Mouse (Mus musculus): ENCODE data around the gene Mprip.
"Not testable (repeated sequence)": the region's sequence is repeated elsewhere in the genome, so short reads cannot be mapped to it uniquely, and the experiment has no call there.

The Mprip gene

DNA sequence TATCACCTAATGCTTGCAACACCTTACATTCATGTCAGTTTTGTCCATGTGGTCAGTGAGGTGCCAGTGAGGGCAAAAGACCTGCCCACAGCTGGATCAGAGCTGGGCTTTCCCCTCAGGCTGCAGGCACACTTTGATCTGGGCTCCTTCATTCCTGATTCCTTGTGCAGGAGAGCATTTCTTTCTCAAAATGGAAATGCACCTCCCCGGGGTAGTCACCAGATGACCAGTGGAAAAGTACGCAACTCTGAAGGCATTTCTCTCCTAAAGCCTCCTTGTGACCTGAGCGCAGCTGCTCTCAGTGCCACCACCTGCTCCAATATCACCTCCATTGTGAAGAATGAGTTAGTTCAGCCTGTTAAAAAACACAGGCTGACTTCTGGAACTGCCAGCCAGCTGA, at the start of gene Mprip:
Gene Mprip (plus strand): TSS at position 301 of the 400 bp plus-strand sequence.
- no peak for DNase-seq (ENCODE audit: extremely low read depth, low read depth)

- DNase-seq (ENCODE audit: extremely low read depth, low read depth), result no peak
Measured at GRCm38 (mm10) chr11:59611646-59612045, 49.5 kb upstream of the Mprip start.

- no peak for DNase-seq (ENCODE audit: extremely low read depth, low read depth)
Measured at GRCm38 (mm10) chr11:59614120-59614519, 47.0 kb upstream of the Mprip start.

GRCm38 (mm10) chr11:59616986-59617385, 44.1 kb upstream of the Mprip start:
- not testable (repeated sequence) for DNase-seq (ENCODE audit: extremely low read depth, low read depth)

DNA sequence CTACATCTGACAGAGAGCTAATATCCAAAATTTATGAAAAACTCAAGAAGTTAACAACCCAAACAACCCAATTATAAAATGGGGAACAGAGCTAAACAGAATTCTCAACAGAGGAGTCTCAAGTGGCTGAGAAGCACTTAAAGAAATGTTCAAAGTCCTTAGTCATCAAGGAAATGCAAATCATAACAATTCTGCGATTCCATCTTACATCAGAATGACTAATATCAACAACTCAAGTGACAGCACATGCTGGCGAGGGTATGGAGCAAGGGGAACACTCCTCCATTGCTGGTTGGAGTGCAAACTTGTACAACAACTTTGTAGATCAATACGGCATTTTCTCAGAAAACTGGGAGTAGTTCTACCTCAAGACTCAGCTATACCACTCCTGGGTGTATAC, 38.9 kb upstream of the Mprip start:
- DNase-seq (ENCODE audit: extremely low read depth, low read depth), result no peak

GRCm38 (mm10) chr11:59624017-59624630, 37.0 kb upstream of the Mprip start:
- peak; percentile 77 for DNase-seq (ENCODE audit: extremely low read depth, low read depth)

- no peak for DNase-seq (ENCODE audit: extremely low read depth, low read depth)
Measured at GRCm38 (mm10) chr11:59626192-59626591, 34.9 kb upstream of the Mprip start.

GRCm38 (mm10) chr11:59628177-59628576, 32.9 kb upstream of the Mprip start:
- no peak for DNase-seq (ENCODE audit: extremely low read depth, low read depth)

- no peak for DNase-seq (ENCODE audit: extremely low read depth, low read depth)
Measured at GRCm38 (mm10) chr11:59629871-59630270, 31.2 kb upstream of the Mprip start.

DNA sequence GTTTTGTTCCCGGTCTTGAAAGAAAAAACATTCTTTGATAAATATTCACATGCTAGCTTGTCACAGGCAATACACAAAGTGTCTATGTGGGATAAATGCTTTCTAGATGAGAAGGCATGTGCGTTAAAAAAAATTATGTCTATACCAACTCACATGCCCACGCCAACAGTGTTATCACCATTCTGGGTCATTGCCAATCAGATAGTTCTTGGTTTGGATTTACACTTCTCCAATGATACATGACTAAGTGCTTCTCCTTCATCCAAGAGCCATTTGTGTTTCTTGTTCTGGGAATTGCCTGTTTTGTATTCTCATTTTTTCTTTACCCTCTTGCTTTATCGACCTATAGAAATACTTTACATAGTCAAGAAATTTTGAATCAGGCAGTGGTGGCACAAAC, 29.1 kb upstream of the Mprip start:
- no peak for DNase-seq (ENCODE audit: extremely low read depth, low read depth)

DNA sequence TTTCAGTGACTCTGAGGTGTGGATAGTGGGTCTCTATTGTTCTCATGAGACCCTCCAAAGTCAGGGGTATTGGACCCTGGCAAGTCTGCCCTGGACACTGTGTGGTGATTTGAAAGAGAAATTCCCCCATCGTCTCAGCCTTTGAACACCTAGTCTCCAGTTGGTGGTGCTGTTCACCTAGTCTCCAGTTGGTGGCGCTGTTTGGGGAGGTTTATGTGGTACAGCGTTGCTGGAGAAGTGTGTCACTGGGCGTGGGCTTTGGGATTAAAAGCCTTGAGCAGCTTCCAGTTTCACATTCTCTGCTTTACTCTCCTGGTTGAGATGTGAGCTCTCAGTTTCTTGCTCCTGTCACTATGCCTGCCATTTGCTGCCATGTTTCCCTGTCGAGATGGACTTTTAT, 28.1 kb upstream of the Mprip start:
- no peak for DNase-seq (ENCODE audit: extremely low read depth, low read depth)

DNA sequence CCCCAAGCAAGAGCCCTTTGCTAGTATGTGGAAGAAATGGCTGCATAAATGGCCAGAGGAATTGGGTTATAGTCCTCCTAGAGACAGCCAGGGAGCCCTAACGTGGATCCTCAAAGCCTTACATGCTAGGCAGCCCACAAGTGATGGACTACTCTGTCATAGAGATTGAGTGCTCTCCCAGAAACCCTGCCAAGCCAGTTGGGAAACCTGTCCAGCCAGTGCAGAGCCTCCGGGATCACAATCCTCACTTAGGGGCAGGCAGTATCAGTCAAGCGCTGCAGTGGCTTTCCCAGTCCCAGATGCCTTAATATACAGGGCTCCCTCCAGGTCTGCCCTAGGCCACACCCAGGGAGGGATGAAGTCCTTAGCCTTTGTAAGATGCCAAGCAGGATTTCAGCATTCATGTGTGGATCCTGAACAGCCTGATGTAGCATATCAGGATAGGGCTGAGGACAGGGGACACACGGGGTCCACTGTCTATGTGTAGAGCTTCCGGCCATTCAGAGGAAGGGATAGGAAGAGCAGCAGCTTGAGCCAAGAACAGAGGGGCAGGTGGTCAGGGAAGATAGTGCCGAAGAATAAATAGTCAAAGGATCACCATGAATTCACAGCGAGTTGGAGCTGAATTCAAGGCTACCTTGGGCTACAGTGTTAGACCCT, 27.0 kb upstream of the Mprip start:
- DNase-seq (ENCODE audit: extremely low read depth, low read depth), result no peak

GRCm38 (mm10) chr11:59635251-59635795, 25.8 kb upstream of the Mprip start:
- DNase-seq (ENCODE audit: extremely low read depth, low read depth), result no peak

DNA sequence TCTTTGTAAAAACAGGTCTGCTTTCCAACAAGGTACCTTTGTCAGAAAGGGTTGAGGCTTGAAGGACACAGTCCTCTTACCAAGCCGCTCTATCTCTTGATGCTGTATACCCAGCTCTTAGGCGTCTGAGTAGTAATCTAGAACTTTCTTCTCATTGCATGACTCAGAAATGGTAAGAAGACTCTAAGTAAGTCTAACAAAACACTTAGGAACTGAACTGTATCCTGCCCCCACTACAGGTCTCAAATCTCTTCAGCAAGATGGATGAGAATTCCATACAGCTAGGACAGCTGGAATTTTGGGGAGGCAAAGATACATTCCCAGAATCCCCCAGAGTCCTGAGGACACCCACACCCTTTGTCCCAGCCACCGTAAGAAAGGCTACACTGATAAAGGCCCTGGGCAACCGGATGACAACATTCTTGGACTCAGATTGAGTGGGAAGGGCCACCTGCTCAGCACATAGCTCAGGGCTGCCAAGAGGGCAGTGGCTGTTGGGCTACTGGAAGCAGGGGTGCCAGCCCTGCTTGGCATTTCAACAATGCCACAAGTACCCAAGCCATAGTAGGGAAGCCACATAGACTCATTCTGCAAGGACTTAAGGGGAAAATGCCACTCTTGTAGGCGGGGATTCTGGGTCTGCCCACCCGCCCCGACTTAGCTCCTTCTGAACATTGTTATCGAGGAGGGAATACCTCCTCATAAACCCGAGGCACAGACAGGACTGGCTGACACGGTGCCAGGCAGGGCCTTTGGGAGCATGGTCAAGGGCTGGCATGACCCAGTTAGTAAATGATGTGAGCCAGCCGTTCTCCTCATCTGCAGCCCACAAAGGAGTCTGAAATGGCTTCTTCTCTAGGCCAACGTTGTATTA, 25.0 kb upstream of the Mprip start:
- no peak for DNase-seq (ENCODE audit: extremely low read depth, low read depth)

DNA sequence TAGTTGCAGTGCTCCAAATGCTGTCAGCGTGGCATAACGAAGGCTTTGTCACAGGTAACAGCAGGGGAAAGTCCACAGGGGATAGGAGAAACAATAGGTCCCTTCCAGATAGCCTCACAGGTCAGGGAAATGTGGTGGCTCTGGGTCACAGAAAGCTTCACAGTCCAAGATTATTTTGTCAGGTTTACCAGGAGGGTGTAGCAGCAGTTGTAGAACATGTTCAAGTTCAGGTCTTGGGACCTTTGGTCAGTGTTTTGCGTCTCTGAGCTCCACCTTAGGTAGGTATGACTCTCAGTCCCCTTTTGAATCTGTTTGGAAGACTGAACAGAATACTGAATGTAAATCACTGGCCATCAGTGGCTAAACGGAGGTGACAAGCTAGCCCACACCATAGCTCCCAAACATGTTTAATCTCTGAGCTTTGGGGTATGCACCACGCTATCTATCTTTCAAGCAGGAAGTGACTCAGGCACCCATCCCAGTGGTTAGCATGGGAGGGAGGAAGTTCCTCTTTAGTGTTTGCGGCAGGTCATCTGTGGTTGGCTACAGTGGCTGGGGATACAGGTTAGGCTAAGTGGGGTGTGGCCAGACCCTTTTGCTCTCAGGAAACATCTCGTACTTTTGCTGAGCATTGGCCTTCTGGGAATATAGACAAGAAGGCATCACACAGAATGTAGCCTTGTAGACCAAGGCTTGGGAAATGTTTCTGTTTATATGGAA, 24.2 kb upstream of the Mprip start:
- peak; percentile 88 for DNase-seq (ENCODE audit: extremely low read depth, low read depth)

DNA sequence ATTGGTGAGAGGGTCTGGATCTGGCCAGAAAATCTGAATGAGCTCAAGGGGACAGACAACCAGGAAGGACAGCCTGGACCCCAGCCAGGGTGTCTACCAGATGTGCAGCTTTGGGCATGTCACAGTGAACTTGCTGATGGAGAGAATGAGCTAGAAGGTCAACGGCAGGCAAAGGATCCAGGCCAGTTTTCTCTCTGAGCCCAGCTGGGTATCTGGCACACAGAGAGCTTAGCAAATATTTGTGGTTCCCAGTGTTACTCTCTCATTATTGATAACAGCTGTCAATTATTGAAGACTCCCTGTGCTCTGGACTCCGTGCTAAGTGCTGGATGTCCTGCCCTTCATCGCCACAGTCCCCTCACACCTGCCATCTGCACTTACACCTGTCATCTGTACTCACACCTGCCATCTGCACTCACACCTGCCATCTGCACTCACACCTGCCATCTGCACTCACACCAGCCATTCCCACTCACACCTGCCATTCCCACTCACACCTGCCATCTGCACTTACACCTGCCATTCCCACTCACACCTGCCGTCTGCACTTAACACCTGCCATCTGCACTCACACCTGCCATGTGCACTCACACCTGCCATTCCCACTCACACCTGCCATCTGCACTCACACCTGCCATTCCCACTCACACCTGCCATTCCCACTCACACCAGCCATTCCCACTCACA, 21.0 kb upstream of the Mprip start:
- DNase-seq (ENCODE audit: extremely low read depth, low read depth), result no peak

DNA sequence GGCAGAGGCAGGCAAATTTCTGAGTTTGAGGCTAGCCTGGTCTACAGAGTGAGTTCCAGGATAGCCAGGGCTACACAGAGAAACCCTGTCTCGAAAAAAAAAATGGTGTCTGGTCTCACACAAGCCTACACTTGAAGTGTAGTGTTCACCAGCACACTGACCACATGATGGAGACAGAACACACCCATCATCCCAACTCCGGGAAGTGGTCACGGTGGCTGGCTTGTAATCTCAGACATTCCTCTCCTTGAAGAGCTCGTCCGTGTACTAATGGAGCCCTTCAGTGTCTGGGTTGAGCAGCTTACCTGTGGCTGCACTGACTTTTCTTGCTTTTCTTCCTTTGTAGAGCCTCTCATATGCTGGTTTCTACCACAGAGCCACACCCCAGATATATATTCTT, 19.9 kb upstream of the Mprip start:
- no peak for DNase-seq (ENCODE audit: extremely low read depth, low read depth)

DNA sequence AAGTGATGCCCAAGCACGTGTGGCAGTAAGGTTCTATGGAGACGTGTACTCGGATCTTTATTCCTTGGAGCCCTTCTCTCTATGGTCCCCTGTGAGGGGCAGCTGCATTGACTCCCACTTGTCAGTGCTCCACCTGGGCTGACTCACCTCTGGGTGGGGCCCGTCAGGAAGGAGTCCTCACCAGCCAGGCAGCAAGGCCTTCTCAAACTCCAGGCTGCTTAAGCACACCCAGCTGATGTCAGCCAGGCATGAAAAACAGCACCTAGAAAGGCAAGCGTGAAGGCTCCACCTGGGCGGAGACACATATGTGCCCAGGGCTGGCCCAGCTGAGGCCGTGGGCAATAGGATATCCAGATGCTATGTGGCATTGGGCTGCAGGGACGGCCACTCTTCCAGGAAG, 18.7 kb upstream of the Mprip start:
- DNase-seq (ENCODE audit: extremely low read depth, low read depth), result no peak

DNA sequence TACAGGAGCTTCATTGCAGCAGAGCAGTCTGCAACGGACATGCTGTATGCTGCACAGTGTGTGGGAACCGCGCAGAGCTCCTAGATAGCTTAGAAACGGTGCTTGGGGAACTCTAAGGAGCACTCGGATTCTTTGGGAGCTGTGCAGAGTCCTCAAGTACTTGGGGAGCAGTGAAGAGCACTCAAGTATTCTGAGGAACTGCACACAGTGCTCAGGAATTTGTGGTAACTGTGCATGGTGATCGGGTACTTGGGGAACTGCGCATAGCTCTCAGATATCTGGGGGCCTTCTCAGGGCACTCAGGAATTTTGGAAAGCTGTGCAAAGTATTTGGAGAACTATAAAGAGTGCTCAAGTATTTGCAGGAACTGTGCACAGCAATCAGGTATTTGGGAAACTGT, 16.1 kb upstream of the Mprip start:
- no peak for DNase-seq (ENCODE audit: extremely low read depth, low read depth)

GRCm38 (mm10) chr11:59649058-59649457, 12.0 kb upstream of the Mprip start:
- no peak for DNase-seq (ENCODE audit: extremely low read depth, low read depth)

GRCm38 (mm10) chr11:59653003-59653402, 8.1 kb upstream of the Mprip start:
- DNase-seq (ENCODE audit: extremely low read depth, low read depth), result no peak
